Mouse (Mus musculus) thymus, adult 2 months (tissue): ENCODE results near the gene Mgea5. TPM values are rescaled to one million over a fixed set of nuclear protein-coding genes. Genes with fewer than 3 reads are reported as not detected.
A peak's percentile ranks its signal among the peaks of the same experiment; 100 is the strongest.

Experiments used
- DNase-seq: peaks from one replicate; pipeline ENCODE4 v3.0.0; 2021
- H3K27ac ChIP-seq: fragments of 200-500 bp; 2 replicates; pipeline ENCODE4 v1.5.1; 2012; ENCODE audit warnings: low read length, control low read depth; ENCODE audit not compliant: control insufficient read depth, insufficient read depth
- H3K27me3 ChIP-seq: fragments of 200-500 bp; 2 replicates; pipeline ENCODE4 v1.6.1; 2012; ENCODE audit warnings: mild to moderate bottlenecking, low read length, moderate library complexity, mixed read lengths; ENCODE audit not compliant: control insufficient read depth, insufficient read depth
- H3K36me3 ChIP-seq: fragments of 200-500 bp; 2 replicates; pipeline ENCODE4 v1.6.1; 2012; ENCODE audit warnings: mild to moderate bottlenecking, low read length, moderate library complexity; ENCODE audit not compliant: control insufficient read depth, insufficient read depth
- H3K4me1 ChIP-seq: fragments of 200-500 bp; replicated peaks from 2 replicates; pipeline ENCODE4 v1.6.1; 2012; ENCODE audit warnings: low read length; ENCODE audit not compliant: control insufficient read depth, insufficient read depth
- H3K4me3 ChIP-seq: fragments of 200-500 bp; 2 replicates; pipeline ENCODE4 v1.5.1; 2012; ENCODE audit warnings: mild to moderate bottlenecking, low read length, control low read depth, moderate library complexity; ENCODE audit not compliant: control insufficient read depth, insufficient read depth
- CTCF ChIP-seq: fragments of 200-500 bp; IDR thresholded peaks from 2 replicates; pipeline ENCODE4 v1.5.1; 2012; ENCODE audit warnings: mild to moderate bottlenecking, control low read depth, low read length, moderate library complexity, borderline replicate concordance; ENCODE audit not compliant: control insufficient read depth, poor library complexity, insufficient read depth; ENCODE audit errors: extremely low read depth
- POLR2A ChIP-seq: fragments of 200-500 bp; IDR thresholded peaks from 2 replicates; pipeline ENCODE4 v1.6.1; 2012; ENCODE audit warnings: mild to moderate bottlenecking, low read length, control low read depth, moderate library complexity; ENCODE audit not compliant: control insufficient read depth, poor library complexity, insufficient read depth; ENCODE audit errors: extremely low read depth
- WGBS: fragments of 180-500 bp; shearing (Covaris S2); methylation state at CpG from one replicate; pipeline ENCODE4 v1.1.7; 2018; 5-methylcytosine and 5-hydroxymethylcytosine counted together
- polyA plus RNA-seq: library from polyadenylated mRNA; depleted of rRNA; stranded (reverse); fragments of >200 nt; gene quantifications from 2 replicates; pipeline ENCODE4 v1.2.3, GENCODE M21; 2012

Mgea5 gene
- polyA plus RNA-seq, 1 experiment, result 74.2 TPM

GRCm38 (mm10) chr19:45789365-45789764, 5.7 kb upstream of the Mgea5 start:
- H3K4me1 ChIP-seq, result peaks cover 8% of the 10 kb centered on the region
- WGBS, result 82% methylated on average over 7 of the region's 7 CpGs

GRCm38 (mm10) chr19:45788337-45788736, 4.7 kb upstream of the Mgea5 start:
- DNase-seq, result no peak
- no peak overlapping the region for H3K27ac ChIP-seq
- H3K27me3 ChIP-seq, result no peaks in the 10 kb centered on the region
- TF ChIP-seq CTCF, result no peak
- TF ChIP-seq POLR2A, result no peak
- no peaks in the 10 kb centered on the region for H3K36me3 ChIP-seq
- 97% methylated on average over 4 of the region's 4 CpGs for WGBS
- no peak overlapping the region for H3K4me3 ChIP-seq
- H3K4me1 ChIP-seq, result peaks cover 12% of the 10 kb centered on the region

More at GRCm38 (mm10) chr19:45789365-45789764, 5.7 kb upstream of the Mgea5 start:
- Histone ChIP-seq H3K27ac (no peak overlapping the region), H3K36me3 (no peaks in the 10 kb centered on the region), H3K27me3 (no peaks in the 10 kb centered on the region), H3K4me3 (no peak overlapping the region)
- no peak for TF ChIP-seq CTCF
- TF ChIP-seq POLR2A, result no peak
- no peak for DNase-seq

DNA sequence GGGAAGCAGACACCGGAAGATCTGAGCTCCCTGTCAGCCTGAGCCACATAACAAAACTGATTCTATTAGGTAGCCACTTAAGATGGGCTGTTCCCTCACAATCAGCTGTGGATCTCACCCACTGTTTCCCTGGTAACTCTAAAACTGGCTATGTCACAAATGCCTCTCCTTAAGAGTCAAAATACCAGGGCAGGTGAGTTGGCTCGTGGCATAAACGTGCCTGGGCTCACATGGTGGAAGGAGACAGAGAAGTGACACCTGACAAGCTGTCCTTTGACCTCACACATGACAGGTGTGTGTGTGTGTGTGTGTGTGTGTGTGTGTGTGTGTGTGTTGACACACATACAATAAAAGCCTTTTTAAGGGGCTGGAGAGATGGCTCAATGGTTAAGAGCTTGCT, 3.8 kb upstream of the Mgea5 start:
- DNase-seq, result no peak

DNA sequence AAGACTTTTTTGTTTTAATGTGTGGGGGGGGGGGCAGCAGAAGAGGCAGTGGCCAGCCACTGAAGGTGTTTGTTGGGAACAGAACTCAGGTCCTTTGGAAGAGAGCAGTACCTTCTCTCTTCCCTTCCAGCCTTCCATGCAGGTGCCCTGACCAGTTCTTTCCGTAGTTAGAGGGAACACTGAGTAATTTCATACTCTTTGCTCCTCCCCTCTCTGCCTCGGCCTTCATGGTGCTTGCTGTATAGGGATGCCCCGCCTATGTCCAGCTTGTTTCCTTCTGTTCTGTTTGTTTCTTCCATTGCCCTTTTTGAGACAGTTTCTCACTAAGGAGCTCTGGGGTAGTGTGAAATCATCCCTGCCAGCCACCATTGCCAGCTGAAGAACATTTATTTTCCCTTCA, 1.8 kb upstream of the Mgea5 start:
- peaks cover 13% of the 10 kb centered on the region for H3K4me1 ChIP-seq
- no peak for TF ChIP-seq CTCF
- TF ChIP-seq POLR2A, result no peak
- no peak overlapping the region for H3K27ac ChIP-seq
- H3K36me3 ChIP-seq, result no peaks in the 10 kb centered on the region; the same call in 1 of the 2 replicates
- no peak overlapping the region for H3K4me3 ChIP-seq
- no peak for DNase-seq
- 93% methylated on average over 3 of the region's 3 CpGs for WGBS
- H3K27me3 ChIP-seq, result no peaks in the 10 kb centered on the region

More for the DNA sequence above, 3.8 kb upstream of the Mgea5 start:
- WGBS, result 80% methylated on average over 3 of the region's 3 CpGs
- TF ChIP-seq POLR2A (no peak), CTCF (no peak)
- Histone ChIP-seq H3K36me3 (no peaks in the 10 kb centered on the region), H3K27me3 (no peaks in the 10 kb centered on the region), H3K4me1 (peaks cover 12% of the 10 kb centered on the region), H3K4me3 (no peak overlapping the region), H3K27ac (no peak overlapping the region)

DNA sequence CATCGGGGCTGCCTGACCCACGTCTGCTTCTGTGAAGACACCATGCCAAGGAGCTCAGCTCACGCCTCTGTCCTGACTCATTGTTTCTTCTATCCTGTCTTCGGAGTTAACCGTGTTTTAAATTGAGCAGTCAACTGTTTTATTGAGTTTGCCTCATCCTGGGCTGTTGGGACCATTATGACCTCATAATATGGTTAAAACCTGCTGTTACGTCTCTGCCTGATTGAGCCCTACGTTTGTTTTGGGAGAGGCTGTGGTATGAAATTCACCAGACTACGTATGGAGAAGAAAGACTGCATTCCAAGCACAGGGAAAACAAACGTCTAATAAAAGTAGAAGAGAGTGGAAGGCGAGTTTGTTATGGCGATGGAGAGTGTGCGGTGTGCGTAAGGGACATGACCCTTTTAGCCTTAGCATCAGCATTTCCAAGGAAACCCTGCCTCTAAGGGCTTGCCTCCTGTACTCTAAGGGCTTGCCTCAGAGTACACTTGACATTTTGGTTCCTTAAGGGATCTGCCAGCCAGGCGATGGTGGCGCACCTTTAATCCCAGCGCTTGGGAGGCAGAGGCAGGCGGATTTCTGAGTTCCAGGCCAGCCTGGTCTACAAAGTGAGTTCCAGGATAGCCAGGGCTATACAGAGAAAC, 418 bp upstream of the Mgea5 start:
- no peak for TF ChIP-seq POLR2A
- TF ChIP-seq CTCF, result no peak
- H3K4me3 ChIP-seq, result peak overlapping the region; percentile 40
- peaks cover 7% of the 10 kb centered on the region; the same call in 1 of the 2 replicates for H3K36me3 ChIP-seq
- H3K27me3 ChIP-seq, result no peaks in the 10 kb centered on the region
- DNase-seq, result peak; percentile 23
- H3K27ac ChIP-seq, result peak overlapping the region; percentile 72
- peaks cover 16% of the 10 kb centered on the region for H3K4me1 ChIP-seq
- WGBS, result 45% methylated on average over 17 of the region's 17 CpGs

DNA sequence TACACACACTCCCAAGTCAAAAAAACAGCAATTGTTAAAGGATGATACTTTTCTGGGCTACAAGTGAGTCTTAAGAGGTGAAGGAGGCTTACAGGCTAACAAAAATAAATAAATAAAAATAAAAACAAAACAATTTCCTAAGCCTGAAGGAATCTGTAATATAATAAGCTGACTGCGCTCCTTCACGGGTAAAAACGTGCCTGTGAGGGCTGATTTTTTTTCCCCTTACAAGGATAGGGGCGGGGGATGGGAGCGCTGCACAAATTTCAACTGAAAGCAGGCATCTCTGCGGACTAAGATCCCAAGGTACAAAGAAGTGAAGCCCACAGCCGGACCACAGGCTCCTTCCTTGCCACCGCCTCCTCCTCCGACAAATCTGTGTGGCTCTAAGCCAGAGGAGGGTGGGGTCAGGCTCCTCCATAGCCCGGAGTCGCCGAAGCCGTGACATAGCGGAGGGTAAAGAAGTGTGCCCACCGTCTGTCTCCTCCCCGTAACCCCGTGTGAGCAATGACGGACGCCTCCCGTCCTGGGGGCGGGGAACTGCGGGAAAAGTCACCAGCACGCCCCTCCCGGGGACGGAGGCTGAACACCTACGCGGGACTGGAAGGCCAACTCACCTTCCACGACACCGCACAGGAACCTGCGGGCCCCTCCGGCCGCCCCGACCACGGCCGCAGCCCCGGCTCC, 1.2 kb downstream of the Mgea5 start:
- Histone ChIP-seq H3K27me3 (no peaks in the 10 kb centered on the region), H3K27ac (peak overlapping the region; percentile 68), H3K36me3 (peaks cover 23% of the 10 kb centered on the region), H3K4me1 (peaks cover 16% of the 10 kb centered on the region), H3K4me3 (peak overlapping the region; percentile 92)
- DNase-seq, result peak; percentile 66
- no peak for TF ChIP-seq POLR2A
- no peak for TF ChIP-seq CTCF
- 0% methylated on average over 36 of the region's 36 CpGs for WGBS

- H3K27me3 ChIP-seq, result no peaks in the 10 kb centered on the region
- H3K4me1 ChIP-seq, result peaks cover 16% of the 10 kb centered on the region
- TF ChIP-seq CTCF (no peak), POLR2A (no peak)
- 44% methylated on average over 8 of the region's 8 CpGs for WGBS
- H3K4me3 ChIP-seq, result no peak overlapping the region
- no peak for DNase-seq
- H3K27ac ChIP-seq, result no peak overlapping the region
- H3K36me3 ChIP-seq, result peaks cover 30% of the 10 kb centered on the region
Measured at GRCm38 (mm10) chr19:45781676-45782075, 2.0 kb downstream of the Mgea5 start.
